Mouse (Mus musculus): ENCODE results near the gene Asic2.

Asic2 gene

DNA sequence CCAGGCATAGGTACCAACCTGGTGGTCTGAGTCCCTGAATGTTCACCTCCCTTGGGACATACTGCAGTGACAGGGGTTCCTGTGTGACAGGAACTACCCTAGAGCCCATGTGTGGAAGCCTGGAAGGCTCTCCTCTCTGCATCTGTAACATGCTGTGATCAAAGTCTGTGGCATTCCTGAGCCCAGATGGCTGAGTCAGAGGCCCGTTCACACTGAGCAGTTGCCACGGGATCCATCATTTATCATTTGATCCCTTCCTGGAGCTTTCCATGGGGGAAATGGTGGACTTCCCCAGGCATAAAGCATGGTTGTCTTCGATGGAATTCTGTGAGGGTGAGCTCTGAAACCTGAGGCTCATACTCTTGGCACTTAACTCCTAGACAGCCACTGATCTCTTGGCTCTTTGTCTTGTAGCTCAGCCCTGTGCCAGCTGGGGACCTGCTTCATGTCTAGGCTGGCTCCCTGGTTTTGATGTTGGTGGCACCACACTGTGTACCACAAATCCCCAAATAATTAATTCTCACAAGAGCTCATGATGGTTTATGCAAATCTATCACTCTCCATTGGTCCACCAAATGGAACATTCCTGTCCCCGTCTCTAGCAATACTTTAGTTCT lies 1054.7 kb downstream of the Asic2 start:
- DNase-seq (ENCODE audit: low spot score in 2 of 2) = no peak

DNA sequence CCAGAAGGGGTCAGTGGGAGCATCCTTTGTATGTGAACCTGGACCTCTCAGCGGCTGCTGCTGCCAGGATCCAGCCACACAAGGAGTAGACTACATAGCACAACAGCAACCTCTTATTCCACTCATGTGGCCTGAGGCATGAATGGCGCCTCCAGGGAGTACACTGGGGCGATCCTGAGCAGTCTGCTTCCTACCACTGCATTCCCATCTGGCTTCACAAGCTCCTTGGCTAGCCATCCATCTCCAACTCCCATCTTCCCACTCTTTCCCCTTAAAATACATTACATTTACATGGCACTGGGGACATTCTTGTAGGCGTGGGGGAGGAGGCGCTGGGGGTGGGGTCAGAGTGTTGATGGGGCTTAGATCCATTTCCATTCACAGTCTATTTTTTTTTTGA lies 1055.5 kb downstream of the Asic2 start:
- no peak for DNase-seq (ENCODE audit: low spot score in 2 of 2)

DNA sequence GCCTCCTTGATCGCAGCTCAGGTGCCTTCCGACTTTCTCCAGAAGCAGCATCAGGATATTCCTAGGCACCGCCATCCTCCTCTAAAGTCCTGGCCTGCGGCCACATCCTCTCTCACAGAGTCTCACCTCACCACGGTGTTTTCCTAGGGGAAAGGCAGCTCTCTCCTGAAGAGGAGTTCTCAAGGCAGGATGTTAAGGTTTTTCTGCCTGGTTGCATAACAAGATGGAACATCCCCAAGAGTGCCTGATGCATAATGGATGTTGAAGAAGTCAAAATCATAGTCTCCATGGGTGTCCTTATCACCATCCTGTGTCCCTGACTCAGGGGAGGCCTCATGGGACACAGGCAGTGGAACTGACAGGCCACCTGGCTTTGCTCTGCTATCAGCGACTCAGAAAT lies 1060.4 kb downstream of the Asic2 start:
- no peak for DNase-seq (ENCODE audit: low spot score in 2 of 2)

DNA sequence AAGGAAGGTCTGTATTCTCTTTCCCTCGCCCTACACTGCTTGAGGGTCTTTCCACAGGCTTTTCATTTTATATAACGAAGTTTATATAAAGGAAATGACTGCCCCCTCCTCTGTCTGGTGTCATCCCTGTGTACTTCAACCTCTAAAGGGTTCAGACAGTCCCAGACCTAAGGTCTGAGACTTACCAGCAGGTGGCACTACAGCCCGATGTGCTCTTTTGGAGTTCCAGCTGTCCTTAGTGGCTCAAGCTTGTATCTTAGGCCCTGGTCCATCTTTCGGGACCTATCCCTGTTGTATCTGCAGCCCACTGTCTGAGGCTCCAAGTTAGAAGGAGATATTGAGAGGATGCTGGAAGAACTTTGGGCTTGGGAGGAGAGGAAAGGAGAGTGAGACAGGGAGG lies 1061.8 kb downstream of the Asic2 start:
- DNase-seq (ENCODE audit: low spot score in 2 of 2) = peak in 1 of 2 experiments; percentile 17

DNA sequence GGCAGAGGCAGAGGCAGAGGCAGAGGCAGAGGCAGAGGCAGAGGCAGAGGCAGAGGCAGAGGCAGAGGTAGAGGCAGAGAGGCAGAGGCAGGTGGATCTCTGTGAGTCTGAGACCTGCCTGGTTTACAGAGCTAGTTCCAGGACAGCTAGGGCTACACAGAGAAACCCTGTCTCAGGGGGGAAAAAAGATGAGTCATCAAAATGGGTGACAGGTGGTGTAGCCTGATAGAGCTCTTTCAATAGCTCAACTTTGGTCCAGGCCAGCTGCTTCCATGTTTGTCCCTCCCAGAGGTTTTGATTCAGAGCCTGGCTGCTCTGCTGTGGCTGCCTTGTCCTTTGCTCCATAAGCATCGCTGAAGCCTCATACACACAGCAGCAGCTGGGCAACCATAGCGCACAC lies 1063.7 kb downstream of the Asic2 start:
- no peak for DNase-seq (ENCODE audit: low spot score in 2 of 2)

DNA sequence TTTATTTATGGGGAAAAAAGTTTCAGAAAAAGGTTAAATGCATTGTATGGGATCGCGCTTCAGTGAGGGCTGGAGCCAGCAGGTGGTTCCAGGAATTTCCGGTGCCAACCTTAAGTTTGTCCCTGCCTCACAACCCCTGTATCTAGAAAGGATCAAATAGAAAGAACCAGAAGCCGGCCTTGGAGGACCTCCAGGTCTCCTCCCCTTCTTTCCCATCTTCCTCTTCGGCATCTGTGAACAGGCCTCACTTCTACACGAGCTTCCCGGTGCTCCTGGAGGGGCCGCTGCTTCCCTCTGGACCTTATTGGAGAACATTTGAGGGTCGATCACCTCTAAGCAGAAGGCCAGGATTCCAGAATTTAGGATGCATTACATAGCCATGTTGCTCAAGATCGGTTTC lies 1064.8 kb downstream of the Asic2 start:
- no peak for DNase-seq (ENCODE audit: low spot score in 2 of 2)

DNA sequence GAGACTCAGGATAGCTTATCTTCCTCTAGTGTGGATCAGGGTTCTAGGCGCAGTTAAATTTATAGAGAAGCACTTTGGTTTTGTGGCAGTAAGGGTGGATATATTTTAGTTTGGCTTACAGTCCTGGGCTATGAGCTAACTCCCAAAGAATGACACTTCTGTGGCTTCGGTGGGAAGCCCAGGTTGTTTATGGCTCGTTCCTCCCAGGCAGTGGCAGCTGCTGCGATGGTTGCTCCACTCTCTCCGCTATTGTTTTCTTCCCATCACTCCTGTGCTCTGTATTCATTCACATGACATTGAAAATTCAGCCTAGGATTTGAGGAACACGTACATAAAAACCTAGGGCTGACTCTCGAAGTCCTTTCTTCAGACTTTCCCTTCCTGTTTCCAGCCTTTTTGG lies 1065.6 kb downstream of the Asic2 start:
- no peak for DNase-seq (ENCODE audit: low spot score in 2 of 2)

DNA sequence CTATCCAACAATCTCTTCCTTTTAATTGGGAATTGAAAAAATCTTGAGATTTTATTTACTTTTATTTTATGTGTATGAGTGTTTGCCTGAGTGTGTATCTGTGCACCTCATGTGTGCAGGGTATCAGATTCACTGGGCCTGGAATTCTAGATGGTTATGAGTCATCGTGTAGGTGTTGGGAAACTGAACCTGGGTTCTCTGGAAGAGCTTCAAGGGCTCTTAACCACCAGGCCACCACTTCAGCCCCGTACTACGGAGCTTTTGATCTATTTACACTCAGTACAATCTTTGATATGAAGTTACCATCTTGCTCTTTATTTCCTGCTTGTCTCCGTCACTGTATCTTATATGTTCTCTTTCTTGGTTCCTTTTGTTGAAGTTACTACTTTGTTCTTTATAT lies 1067.7 kb downstream of the Asic2 start:
- DNase-seq (ENCODE audit: low spot score in 2 of 2) = no peak

DNA sequence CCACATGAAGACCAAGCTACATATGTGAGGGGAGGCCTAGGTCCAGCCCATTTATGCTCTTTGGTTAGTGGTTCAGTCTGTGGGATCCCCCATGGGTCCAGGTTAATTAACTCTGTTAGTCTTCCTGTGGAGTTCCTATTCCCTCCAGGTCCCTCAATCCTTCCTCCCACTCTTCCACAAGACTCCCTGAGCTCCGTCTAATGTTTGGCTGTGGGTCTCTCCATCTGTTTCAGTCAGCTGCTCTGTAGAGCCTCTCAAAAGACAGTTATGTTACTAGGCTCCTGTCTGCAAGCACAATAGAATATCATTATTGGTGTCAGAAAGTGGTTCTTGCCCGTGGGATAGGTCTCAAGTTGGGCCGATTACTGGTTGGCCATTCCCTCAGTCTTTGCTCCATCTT lies 1072.4 kb downstream of the Asic2 start:
- DNase-seq (ENCODE audit: low spot score in 2 of 2) = no peak

DNA sequence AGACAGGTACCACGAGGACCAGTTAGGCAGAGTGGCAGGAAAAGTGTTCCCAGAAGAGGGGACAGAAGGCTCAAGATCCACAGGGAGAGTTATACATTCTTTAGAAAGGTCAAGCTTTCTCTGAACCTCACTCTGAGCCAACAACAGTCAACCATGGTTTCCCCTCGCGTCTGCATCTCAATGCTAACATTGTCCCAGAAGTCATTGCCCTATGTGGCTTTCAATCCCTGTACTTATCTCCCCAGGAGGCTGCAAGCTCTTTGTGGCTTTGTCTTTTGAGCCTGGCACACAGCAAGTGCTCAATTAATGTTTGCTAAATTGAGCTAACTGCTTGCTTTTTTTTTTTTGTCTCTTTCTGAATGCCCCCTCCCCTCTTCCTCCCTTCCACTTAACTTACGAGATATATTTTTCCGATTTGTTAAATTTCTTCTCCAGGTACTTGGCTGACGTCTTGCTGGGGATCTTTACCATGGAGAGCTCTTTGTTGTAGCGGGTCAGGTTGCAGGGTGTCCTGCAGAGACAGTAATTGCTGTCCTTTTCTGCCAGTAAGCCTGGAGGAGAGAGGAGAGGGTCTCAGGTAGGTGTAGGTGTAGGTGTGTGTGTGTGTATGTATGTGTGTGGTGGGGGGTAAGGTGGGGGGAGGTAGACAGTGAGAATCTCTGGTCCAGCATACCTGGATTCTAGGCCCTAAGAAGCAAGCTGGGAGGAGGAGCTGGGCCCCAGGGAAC lies 1078.8 kb downstream of the Asic2 start:
- no peak for DNase-seq (ENCODE audit: low spot score in 2 of 2)

DNA sequence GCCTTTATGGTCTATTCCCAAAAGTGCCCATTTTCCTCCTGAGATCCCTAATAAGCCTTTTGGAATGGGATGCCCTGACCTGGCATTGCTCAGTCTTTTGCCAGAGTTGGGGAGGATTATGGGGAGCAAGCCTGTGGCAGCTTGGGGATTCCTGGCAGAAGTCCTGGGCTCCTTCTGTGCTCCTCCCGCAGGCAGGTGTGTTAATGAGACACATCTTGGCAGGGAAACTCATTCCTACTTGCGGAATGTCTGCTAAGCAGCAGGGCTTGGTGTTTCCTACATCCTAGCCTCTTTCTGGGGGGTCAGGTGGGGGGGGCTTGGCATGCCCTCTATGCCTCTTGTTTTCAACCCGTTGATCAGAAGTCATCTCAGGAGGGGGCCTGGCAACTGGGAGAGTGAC lies 1081.2 kb downstream of the Asic2 start:
- DNase-seq (ENCODE audit: low spot score in 2 of 2) = no peak

DNA sequence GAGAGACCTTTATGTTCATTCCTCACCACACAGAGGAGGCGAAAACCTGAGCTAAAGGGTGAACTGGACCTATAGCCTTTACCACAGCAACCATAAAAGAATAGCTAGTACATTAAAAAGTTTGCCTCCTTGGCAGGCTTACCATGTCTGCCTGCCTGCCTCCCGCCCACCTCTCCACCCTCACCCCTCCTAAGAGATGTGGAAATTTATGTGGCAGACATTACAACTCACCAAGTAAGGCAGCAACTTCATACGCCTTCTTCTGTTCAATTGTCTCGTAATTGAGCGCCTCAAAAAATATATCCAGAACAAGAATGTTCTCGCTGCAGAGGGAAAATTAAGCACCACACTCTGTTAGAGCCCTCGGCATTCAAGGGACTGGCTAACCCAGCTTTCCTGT lies 1081.9 kb downstream of the Asic2 start:
- DNase-seq (ENCODE audit: low spot score in 2 of 2) = no peak

DNA sequence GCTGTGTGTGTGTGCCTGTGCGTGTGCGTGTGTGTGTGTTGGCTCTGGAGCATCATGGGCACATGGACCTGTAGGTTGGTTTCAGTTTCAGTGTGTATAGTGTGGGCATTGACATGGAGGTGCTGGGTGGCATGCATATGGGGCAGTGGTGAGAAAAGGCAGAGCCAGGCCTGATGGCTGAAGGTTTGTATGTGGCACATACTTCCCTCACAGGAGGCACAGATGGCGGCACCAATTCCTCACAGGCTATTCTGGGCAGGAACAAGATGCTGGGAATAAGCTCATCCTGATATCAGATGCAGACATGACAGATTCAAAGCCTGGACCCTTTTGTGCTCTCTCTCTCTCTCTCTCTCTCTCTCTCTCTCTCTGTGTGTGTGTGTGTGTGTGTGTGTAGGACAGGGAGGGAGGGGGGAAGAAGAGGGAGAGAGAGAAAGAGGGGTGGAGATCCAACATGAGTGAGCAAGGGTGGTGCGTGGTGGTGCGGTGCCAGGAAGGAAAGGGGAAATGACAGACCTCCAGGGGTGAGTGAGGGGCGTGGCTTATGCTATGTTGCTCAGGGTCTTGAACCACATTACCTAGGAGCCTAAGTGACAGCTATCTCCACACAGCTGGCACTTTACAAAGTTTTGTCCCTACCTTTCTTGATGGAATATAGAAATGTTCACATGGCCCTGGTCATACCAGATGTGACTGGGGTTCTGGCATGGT lies 1083.6 kb downstream of the Asic2 start:
- no peak for DNase-seq (ENCODE audit: low spot score in 2 of 2)

DNA sequence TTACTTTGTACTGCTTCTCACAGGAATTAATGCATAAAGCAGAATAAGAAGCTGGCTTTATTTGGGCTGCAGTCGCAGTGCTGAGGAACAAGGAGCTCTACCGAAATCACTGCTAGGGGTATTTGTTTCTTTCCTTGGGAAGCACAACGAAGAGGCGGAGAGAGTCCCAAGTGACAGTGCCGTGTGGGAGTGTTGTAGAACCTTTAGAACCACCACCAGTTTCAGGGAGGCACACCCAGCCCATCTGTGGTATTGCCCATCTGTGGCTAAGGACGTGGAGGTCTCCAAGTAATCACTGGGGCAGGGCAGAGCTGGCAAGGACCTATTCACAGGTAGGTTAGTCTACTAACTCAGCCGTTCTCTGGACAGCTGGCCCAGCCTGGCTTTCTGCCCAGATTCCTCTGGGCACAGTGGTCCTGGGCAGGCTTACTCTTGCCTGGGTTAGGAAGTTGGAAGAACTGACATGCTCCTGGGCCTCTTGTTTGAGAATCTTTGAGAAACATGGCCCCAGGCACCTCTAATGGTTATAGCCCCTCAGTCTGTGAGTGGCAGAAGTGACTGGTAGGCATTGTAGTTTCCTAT lies 1085.9 kb downstream of the Asic2 start:
- no peak for DNase-seq (ENCODE audit: low spot score in 2 of 2)

DNA sequence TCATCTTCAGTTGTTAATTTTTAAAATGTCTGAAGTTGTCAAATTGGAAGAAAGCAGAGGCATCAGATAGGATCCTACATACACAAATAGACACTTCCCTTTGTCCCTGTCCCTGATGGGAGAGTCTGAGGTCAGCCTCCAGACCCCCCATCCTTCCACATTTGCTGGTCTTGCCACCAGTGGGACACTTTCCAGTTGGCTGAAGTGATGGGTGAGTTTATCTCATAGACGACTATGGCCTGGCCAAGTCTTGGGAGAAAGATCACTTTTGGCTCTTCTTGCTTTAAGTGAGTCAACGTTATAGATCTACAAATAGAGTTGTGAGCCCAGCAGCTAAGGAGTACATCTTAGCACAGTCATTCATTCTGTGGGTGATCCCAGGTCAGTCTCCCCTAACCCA lies 1090.2 kb downstream of the Asic2 start:
- peak in 1 of 2 experiments; percentile 6 for DNase-seq (ENCODE audit: low spot score in 2 of 2)

DNA sequence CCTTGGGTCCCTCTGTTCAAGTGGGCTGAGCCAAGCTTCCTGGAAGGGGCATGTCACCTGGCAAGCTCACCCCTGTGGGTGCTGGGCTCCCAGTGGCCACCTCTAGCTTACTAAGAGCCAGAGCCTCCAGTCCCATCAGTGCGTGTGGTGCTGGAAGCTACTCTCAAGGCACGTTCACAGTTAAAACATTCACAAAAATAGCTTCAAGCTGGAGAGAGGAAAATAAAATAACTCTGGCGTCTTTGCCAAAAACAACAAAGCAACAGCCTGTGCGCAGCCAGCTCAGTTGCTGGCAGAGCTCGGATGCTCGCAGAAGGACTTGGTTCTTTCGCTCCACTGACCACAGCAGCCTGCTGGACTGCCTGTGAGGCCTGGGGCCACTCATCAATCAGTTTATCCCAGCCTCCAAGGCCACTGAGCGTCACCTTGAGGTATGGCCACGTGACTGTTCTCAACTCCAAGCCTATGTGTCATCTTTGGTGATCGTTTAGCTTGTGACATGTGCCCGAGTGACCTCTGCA lies 1091.1 kb downstream of the Asic2 start:
- peak; percentile 68 to 72 for DNase-seq (ENCODE audit: low spot score in 2 of 2)

DNA sequence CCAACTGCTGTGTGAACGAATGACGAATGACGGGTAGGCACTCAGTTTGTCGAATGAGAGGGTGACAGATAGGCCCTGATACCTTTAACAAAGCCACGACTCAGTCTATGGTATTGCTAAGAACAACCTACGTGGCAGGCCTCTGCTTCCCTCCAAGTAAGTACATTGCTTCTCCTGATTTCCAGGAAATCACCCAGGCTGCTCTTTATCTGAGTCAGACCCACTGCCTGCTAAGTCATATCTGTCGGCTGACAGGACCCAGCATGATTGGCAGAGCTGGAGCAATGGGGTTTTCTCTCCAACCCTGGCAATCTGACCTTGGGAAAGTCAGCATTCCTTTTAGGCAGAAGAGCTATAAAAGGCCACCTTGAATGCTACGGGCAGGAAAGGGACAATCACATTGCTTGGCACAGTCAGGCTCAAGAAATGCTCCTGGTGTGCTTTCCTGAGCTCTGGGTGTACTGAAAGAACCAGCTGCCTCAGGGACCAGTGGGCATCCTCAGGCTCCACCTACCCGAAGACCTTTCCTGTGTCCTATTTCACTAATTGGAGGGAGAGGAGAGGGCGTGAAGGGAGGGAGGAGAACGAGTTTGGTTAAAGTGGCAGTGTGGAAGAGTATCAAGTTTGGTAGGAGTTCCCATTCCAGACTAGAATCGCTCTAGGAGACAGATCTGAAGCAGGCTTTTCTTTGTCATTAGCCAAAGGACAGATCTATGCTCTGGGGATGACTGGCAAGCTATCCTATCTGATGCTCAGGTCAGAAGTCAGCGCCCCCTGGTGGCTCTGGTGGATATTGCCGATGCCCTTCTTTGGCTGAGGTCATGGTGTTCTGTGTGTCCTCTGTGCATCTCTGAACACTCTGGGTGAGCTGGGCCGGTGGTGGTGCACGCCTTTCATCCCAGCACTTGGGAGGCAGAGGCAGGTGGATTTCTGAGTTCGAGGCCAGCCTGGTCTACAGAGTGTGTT lies 1095.5 kb downstream of the Asic2 start:
- DNase-seq (ENCODE audit: low spot score in 2 of 2) = peak; percentile 18 to 43

DNA sequence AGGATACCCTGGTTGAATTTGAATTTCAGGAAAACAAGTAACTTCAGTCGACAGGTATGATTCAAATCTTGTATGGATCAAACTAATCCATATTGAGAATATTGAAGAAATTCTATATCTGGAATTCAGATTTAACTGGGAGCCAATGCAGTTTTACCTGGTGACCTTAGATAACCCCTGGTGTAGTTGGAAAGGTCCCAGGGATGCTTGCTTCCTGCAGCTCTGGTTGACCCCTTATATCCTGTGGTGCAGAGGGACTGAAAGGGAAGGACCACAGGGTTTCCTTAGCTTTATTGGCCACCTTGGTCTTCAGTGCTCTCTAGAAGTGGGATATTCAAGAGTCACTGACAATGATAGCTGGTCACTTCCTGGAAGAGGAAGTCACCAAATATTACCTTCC lies 1100.2 kb downstream of the Asic2 start:
- DNase-seq (ENCODE audit: low spot score in 2 of 2) = no peak

DNA sequence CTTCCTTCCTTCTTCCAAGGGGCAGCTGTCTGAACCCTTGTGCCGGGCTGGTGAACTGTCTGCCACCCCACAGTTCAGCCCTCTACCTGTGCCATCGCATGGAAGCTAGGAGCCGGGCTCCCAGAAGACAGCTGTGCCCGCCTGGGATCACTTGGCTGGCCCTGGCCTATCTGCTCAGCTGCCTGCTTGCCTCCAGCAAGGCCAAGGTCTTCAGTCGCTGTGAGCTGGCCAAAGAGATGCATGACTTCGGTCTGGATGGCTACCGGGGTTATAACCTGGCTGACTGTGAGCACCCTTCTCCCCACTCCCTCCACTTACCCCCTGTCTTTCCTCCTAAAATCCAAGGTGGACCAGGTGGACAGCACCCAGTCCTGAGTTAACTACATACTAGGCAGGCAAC lies 1105.3 kb downstream of the Asic2 start:
- no peak for DNase-seq (ENCODE audit: low spot score in 2 of 2)

DNA sequence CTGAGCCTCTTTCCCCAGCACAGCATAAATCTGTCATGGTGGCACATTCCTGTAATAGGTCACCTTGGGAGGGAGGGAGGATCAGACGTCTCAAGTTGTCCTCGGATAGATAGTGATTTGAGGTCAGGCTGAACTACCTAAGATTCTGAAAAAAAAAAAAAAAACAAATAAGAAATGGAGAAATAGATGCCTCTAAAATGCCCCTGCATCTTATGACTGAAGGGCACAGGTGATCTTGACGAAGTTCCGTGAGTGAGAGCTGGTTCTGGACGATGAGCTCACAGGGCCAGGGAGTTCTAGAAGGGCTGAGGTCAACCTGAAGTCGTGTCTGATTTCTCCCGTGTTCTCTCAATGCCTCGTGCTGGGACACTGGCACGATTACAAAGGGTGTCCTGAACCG lies 1110.2 kb downstream of the Asic2 start, which contains the start of gene Spaca3:
Gene Spaca3 (plus strand): TSS at position 301 of the 400 bp plus-strand sequence.
- DNase-seq (ENCODE audit: low spot score in 2 of 2) = no peak

DNA sequence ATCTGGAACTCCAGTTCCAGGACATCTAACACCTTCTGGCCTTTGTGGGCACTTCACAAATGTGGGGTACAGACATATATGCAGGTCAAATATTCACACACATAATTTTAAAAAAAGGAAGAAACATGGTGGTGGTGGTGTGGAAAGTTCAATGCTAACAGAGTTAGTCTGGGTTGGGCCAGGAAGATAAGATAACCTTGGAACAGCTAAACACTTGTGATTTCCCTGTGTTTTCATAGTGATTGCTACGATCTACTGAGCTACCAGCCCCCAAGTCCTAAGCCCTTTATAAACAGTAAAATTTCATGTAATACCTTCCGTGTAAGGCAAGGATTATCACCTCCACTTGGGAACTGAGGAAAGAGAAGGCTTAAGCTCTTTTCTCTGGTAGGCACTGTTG lies 1111.4 kb downstream of the Asic2 start:
- DNase-seq (ENCODE audit: low spot score in 2 of 2) = no peak

Measured in heart, adult 9 months (tissue).